Mouse (Mus musculus) cerebellum, adult 9-11 months (tissue): ENCODE data around the gene Mxd1.

Source experiments
- DNase-seq: peaks from one replicate; pipeline ENCODE4 v3.0.0; 2022

Gene Mxd1

DNA sequence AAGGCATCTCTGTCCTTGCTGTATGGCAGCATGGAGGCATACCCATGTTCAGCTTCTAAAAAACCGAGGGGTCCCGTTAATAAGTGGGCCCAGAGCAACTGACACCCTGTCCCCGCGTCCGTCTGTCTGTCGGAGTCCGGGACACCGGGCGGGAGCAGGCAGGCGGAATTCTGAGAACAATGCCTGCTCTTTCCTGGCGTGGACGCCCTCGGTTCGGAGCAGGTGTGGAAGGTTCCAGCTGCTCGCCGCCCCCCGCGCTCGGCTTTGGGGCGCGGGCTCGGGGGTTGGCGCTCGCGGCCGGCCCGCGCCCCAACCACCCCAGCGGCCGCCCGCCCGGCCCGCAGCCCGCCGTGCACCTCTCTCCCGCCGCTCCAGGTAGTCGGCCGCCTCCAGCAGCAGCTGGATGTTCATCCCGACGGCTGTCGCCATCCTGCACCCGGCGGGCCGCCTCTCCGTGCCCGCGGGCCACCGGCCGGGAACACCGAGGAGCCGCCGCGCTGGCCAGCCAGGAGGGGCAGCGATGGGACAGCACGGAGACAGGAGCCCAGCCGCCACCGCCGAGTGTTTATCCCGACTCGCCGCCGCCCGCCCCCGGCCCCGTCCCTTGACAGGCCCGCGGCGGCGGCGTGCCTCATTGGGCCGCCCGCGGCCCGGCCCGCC lies at the start of gene Mxd1:
TSS of gene Mxd1 (minus strand) at position 582 of the 660 bp plus-strand sequence.
- no peak for DNase-seq

DNA sequence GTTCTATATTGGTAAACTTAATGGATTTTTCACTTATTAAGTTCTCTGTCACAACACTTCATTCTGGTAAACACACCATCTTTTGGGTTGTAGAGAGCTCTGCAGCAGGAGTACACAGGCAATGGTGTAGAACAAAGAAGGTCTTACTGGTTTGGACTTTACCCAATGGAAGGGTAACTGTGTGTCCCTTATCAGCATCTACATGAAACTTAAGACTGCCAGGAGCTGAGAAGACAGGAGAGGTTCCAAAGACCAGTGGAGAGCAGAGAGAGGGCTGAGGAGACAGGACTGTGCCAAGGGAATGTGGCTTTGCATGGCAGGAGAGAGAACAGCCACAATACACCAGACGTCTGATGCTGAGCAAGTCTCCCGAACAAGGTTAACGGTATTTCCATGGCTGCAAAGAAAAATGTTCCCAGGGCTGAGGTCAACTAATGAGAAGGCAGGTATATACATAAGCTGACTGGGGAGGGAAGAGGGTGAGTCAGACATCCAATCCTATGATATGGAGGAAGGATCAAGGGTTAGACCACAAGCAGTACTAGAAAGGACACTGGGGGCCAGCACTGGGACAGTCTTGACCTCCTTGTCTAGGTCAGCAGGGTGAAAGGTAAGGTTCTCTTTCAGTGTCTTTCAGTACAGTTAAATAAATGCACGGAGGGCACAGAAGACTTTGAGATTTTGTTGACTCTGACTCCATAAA lies 39.3 kb upstream of the Mxd1 start:
- no peak for DNase-seq

DNA sequence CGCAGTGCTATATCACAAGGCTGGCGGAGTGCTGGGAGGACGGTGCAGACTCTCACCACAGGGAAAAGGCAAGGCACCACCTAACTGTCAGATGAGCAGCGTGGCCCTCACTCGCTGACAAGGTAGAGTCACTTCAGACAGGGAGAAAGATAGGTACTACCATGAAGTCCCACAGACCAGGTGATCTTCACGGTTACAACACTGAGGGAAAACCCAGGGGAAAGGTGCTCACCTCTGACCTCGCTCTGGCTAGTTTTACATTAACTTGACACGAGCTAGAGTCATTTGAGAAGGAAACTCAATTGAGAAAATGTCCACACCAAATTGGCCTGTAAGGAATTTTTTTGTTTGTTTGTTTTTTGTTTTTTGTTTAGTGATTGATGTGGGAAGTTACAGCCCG lies 33.6 kb upstream of the Mxd1 start:
- DNase-seq, result no peak

DNA sequence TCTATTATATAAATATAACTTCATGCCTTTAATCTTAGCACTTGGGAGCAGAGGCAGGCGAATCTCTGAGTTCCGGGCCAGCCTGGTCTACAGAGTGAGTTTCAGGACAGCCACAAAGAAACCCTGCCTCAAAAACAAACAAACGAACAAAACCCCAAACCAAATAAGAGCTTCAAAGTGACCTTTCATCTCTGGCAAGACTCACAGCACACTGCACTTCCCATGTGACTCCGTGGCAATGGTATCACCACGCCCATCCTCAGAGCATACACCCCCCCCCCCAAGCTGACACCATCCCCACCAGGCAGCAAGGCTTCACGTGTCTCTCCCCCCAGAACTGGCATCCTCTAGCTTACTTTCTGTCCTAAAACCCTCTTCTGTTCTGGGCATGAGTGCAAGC lies 28.9 kb upstream of the Mxd1 start:
- DNase-seq, result no peak

DNA sequence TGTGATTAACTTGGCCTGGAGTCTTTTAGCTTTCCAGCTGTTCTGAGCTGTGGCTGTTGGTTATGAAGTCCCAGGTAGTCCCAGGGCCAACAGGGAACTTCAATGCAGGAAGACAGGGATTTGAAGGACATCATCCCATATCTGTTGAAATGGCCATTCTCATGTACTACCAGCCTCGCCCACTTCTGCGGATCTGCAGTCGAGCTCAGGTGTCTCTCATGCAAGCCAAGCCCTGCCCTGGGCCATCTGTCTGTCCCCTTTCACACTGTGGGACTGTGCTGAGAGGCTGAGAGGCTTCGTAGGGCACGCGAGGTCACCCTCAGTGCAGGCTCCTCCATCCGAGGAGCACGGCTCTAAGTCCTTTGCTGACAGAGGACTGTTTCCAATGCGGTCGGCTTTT lies 27.3 kb upstream of the Mxd1 start:
- peak; percentile 67 for DNase-seq

DNA sequence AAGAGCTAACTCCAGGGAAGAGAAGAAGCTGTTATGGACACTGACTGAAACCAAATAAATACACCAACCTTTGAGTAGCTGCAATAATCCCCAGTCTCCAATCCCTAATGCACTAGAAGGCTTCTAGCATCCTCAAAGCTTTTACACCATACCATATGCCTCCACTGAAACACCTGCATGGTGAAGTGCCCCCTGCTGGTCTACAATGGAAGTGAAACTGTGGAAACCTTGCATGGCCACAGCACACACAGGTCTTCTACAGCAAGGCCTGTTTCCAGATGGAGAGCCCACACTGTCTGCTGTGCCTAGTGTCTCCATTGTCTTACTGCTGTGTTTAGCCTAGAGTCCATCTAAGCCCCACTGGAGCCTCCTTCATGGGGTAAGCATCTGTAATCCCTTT lies 25.5 kb upstream of the Mxd1 start:
- peak; percentile 44 for DNase-seq

DNA sequence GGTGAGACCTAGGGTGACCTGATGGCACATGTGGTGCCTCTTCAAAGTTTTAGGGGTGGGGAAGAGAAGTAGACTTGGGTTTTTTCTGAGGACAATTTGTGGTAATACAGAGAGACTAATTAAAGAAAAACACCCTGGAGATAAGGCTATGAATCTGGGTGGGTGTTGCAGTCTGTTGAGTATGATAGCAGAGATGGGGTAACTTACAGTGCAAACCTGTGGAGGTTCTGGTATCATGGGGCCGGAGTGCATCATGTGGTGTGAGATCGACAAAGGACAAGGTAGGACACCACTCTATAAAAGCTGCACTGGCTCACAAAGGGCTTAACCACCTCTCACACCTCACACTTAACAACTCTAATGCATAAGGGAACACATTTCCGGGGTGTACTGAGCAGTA lies 20.7 kb upstream of the Mxd1 start:
- no peak for DNase-seq

DNA sequence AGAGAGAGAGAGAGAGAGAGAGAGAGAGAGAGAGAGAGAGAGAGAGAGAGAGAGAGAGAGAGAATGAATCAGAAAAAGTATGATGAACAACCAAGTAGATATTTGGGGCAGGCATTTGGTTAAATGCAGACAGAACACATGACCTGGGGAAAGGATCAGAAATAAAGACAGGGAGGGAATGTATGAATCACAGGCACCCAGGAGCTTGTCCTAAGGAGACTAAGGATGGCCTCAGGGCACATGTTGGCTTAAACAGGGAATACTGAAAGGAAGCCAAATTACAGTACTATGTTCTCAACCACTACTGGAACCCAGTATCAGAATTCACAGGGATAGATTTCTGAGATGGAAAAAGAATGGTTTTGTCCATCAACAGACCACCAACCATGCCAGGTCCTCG lies 18.0 kb upstream of the Mxd1 start:
- no peak for DNase-seq

DNA sequence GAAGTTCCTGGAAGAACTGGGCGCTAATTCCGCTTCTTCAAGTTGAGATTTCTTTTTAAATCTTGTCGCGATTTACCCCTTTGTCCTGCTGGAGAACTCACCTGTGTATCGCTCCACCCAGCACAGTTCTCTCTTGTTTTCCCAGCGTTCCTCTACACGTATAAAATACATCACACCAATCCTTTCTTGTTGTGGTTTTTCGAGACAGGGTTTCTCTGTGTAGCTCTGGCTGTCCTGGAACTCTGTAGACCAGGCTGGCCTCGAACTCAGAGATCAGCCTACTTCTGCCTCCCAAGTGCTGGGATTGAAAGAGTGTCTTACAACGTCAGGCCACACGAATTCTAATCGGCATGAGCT lies 15.7 kb upstream of the Mxd1 start:
- DNase-seq, result no peak

DNA sequence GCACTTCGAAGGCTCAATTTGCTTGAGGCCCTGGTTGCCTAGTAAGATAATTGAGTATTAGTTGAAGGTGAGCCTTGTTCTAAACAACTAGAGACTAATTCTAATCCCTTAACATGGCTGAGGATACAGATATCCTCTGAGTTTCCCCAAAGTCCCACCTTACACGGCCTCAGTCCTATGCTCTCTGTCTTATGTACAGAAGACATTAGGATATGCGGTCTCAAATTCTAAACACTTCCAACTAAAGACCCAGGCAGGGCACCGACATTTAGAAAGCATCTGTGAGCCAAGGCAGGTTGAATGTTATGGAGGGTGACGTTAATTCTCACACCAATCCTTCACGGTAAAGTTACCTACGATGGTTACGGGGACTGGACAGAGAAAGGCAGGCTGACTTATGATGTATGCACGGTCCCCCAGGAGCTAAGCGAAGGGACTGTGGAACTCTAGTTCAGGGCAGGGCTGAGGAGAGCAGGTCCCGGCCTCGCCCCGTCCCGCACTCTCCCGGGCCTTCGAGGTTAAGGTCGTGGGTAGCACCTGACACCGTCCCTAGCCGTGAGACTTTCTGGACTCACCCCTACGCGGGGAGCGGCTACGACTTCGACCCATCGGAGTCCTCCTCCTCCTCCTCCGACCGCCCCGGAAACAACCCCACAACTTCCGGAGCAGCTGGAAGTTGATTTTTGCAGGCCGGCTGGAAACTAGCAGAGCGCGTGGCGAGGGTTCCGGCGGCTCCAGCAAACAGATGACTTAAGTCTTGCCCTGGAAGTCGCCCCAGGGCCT lies 15.1 kb upstream of the Mxd1 start, which contains the start of gene Snrnp27:
TSS of gene Snrnp27 (minus strand) at position 651 of the 783 bp plus-strand sequence.
- peak; percentile 89 for DNase-seq

DNA sequence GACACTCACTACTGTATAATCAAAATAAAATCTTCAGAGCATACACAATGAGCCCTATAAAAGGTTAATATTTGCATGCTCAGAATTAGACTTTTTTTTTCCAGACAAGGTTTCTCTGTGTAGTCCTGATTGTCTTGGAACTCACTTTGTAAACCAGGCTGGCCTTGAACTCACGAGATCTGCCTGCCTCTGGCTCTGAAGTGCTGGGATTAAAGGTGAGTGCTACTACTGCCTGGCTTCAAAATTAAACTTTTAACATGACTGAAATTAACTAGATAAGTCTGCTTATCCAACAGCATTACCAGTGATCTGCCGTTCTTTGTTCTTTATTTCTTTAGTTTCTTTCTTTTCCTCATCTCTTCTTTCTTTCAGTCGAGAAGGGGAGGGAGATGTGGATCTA lies 12.3 kb upstream of the Mxd1 start:
- no peak for DNase-seq

DNA sequence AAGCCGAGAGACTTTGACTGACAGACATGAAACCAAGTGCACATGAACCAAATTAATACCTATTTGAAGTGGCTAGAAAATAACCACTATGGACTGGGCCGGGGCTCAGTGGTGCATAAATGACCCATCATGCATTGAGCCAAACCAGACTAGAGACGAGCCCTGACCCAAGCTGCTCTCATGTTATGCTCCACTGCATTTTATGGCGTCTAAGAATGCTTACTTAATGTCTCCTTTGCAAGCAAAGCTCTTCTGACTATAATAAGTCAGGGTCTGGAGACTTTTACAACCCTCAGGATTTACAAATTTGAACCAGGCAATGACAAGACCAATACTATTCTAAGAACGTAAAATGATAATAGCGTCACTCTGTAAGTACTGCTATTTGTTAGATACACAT lies 9.4 kb upstream of the Mxd1 start:
- no peak for DNase-seq

DNA sequence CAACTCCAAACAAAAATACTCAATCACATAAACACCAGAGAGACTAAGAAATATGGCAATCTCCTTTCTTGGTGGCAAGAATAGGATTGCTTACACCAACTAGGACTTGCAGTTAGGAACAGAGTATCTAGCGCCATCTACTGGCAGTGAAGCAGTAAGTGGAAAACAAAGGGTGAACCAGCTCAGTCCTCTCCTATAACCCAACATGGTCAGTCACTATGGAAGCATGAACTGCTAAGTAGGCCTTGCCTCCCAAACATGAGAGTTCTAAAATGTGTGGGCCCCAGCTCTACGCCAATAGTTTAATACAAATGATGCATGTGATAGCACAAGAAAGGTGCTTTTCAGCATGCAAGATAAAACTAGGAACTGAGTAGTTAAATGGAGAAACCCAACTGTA lies 1.9 kb upstream of the Mxd1 start:
- peak; percentile 74 for DNase-seq

DNA sequence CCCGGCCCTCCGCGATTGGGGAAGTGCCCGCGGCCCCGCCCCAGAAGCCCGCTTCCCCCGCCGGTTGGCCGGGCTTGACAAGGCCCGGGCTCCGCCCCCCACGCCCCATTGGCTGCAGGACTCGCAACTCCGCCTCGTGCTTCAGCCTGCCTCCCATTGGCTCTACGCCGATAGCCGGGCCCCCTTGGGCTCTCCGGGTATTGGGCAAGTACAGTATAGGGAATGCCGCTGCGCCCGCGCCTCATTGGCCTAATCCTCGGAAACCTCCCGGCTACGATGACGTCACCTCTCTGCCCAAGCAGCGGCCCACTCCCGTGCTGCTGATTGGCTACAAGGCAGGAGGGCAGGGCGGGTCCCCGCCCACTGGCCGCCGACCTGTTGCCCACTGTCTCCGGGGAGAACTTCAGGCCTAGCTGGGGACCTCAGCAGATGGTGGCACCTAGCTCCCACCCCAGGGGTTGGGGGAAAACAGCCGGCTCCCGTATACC lies 323 bp upstream of the Mxd1 start:
- peak; percentile 100 for DNase-seq

DNA sequence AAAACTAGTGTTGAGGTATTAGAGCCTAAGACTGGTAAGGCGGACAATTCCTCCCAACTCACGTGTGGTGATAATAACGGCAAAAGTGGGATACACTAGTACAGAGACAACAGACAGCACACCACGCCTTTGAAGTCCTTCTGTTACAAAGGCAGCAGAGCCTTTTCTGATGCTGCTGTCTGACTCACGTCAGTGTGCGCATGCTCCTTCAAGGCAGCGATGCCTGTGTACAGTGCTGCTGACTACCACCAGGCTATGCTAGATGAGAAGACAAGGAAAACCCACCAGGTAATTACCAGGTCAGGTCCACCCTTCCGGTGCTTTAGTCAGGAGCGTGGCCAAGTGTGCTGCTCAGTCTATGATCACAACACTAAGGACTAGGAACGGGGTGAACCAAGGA lies 1.9 kb downstream of the Mxd1 start:
- no peak for DNase-seq

DNA sequence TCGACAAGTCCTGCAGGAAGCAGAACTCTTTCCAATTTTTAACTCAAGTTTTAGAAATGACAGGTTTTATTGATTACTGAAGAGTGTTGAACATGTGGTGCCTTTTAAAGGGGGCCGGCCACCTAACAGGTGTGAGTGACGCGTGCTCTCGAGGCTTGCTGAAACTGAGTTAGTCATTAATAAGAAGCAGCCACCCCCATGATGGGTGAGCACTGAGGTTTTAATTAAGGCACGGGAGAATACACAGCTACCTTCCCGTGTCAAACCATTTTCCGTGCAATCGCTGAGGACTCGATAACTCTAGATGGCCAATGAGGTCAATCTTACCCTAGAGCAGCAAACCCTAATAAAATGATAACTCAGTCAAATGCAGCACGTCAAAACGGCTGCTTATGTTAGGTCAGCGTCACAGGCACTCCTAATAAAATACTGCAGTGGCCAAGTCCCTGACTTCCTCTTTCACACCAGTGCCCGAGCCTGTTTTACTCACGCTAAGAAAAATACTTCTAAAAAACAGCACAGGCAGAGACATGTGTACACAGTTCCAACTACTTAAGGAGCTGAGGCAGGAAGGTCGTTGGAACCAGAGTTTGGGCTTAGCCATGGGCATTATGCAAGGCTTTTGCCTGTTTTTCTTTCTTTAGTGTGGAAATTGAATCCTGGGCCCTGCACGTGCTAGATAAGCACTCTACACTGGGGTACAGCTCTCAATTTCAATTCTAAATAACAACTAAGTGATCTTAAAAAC lies 3.2 kb downstream of the Mxd1 start:
- DNase-seq, result no peak

DNA sequence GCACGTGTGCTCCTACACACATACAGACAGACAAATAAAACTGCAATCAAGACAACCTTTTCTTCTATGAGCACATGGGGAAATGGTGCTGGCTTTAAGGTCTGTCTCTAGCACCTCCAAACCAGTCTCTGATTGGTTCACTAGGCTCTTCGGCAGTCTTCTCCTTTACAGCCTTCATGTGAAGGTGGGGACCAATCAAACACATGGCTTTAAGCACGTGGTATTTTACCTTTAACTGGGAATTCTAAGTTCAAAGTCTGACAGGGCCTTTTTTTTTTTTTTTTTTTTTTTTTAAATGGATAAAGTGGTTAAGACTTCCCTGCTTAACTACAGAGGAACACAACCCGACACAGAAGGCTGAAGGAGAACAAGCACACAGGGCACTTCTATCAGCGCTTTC lies 3.9 kb downstream of the Mxd1 start:
- no peak for DNase-seq

DNA sequence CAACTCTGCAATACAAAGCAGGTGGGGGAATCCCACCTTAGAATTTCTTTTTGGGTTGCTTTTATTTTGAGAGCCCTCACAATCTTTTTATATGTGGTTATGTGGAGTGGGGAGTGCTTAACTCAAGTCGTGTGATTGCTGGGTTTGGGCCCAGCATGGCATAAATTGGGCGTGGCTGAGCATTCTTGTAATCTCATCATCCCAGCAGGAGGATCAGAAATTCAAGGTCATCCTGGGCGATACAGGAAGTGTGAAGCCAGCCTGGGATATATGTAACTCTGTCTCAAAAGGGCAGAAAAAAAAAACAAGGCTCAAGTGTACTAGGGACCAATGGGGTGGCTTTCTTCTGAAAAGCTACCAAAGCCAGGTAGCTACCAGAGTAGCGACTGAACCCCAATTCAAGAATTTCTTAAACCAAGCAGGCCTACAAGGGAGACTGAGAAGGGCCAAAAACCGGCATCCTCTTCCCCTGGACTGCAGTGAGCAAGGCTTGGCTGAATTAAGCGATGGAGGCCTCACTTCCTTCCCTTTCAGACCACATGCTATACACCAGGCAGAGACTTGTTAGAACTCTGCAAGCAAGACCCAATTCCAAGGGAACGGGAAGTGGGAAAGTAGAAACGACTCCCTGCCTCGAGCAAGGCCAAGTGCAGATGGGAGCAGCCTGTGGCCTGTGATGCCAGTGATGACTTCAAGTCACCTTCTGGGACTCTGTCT lies 8.6 kb downstream of the Mxd1 start:
- no peak for DNase-seq

DNA sequence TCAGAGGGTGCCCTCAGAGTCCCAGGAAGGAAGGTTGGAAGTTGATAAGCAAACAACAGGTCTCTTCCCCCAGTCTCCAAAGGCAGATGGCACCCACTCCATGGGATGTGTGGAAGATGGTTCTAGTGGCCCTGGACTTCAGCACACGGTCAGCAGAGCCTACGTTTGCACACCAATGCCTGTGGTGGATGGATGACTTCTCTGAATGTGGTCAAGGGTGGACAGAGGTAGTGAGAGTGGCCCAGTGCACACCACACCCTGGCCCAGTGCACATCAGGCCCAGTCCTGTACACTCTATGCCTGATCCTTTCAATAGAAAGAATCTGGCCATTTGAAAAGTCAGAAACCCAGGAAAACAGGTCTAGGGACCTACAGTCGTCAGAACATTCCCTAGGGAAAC lies 10.5 kb downstream of the Mxd1 start:
- no peak for DNase-seq

DNA sequence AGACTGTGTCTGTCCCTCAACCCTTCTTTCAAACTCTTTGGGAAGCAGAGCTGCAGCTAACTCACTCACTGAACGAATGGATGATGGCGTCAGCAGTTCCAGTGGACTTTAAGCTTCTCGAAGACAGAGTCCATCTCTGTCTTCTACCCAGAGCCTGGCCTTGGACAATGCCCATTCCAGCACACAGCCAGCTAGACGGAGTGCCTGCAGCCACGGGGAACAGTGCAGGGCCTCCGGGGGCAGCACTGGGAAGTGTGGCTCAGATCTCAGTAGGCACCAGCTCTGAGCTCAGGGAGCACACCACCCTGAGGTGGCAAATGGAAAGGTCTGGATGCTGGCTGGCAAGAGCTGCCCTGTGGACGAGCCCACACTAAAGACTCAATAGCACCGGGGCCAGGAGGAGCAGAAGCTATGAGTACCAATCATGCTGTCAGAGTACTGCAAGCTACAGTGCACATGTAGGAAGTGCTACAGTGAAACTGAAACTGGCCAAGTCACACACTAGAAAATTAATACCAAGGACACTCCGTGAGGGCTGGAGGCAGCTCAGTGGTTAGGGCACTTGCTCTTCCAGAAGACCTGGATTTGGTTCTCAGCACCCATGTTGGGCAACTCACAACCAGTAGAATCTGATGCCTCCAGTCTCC lies 14.6 kb downstream of the Mxd1 start:
- no peak for DNase-seq

DNA sequence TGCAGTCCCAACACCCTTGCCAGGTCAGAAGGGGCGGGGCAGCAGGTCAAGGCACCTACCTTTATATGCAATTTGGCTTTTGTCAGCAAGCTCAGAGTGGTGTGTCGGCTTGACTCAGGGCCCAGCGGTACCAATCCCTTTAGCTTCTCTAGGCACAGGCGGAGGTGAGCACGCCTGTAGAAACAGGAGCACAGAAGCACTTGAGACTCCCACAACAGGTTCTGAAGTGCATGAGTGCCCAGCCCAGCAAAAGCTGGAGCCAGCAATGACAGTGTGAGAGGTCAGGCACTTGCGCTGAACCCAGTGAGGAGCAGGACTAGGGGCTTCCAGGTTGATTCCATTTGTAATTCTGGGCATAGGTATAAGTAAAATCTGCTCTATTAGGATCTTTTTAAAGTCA lies 15.9 kb downstream of the Mxd1 start:
- no peak for DNase-seq

DNA sequence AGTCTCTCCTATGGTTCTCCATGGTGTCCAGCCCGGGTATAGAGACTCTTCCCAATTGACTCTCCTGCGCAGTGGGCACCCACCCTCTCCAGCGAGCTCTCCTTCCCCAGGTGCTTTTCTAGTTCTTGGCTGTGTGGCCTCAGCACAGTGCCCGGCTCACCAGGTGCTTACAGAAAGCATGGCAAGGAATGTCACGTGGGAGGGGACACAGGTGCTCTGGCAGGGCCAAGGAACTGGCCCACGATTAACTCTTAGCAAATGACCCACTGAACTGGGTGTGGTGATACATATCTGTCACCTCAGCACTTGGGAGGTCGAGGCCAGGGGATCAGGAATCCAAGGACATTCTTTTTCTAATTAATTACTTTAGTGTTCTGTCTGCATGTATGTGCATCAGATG lies 22.8 kb downstream of the Mxd1 start:
- DNase-seq, result no peak
